Mouse (Mus musculus) midbrain, postnatal 0 days (tissue): ENCODE data around the gene Ngef. TPM values are rescaled to one million over a fixed set of nuclear protein-coding genes. Genes with fewer than 3 reads are reported as not detected.
"Not testable (repeated sequence)": the region's sequence is repeated elsewhere in the genome, so short reads cannot be mapped to it uniquely, and the experiment has no call there.

Source experiments
- ATAC-seq: fragments of 200-750 bp; cut with Nextera tagmentation; 2 replicates; pipeline ENCODE4 v1.8.0; 2017; ENCODE audit warnings: moderate number of reproducible peaks, mild to moderate bottlenecking, moderate TSS enrichment, moderate library complexity; ENCODE audit not compliant: low FRiP score
- DNase-seq: peaks from one replicate; pipeline ENCODE4 v3.0.0-alpha.2; 2015; ENCODE audit warnings: low spot score
- H3K27ac ChIP-seq: fragments of 300-500 bp; sonication (generic); 2 replicates; pipeline ENCODE4 v1.5.1; 2014; ENCODE audit warnings: low read depth, mild to moderate bottlenecking, low read length, mixed read lengths
- H3K27me3 ChIP-seq: fragments of 300-500 bp; sonication (generic); 2 replicates; pipeline ENCODE4 v1.6.1; 2014; ENCODE audit warnings: low read length, control low read depth, mixed read lengths; ENCODE audit not compliant: insufficient read depth
- H3K36me3 ChIP-seq: fragments of 300-500 bp; sonication (generic); 2 replicates; pipeline ENCODE4 v1.6.1; 2014; ENCODE audit warnings: low read length, control low read depth, mixed read lengths; ENCODE audit not compliant: insufficient read depth
- H3K4me1 ChIP-seq: fragments of 300-500 bp; sonication (generic); 2 replicates; pipeline ENCODE4 v1.6.1; 2014; ENCODE audit warnings: mild to moderate bottlenecking, control low read depth, antibody characterized with exemption, low read length, mixed read lengths; ENCODE audit not compliant: insufficient read depth
- H3K4me2 ChIP-seq: fragments of 300-500 bp; sonication (generic); 2 replicates; pipeline ENCODE4 v1.6.1; 2014; ENCODE audit warnings: low read depth, mild to moderate bottlenecking, low read length, mixed read lengths; ENCODE audit not compliant: poor library complexity, severe bottlenecking
- H3K4me3 ChIP-seq: fragments of 300-500 bp; sonication (generic); 2 replicates; pipeline ENCODE4 v1.5.1; 2014; ENCODE audit warnings: low read depth, mild to moderate bottlenecking, low read length, moderate library complexity
- H3K9ac ChIP-seq: fragments of 300-500 bp; sonication (generic); replicated peaks from 2 replicates; pipeline ENCODE4 v1.6.1; 2014; ENCODE audit warnings: mild to moderate bottlenecking, low read length, moderate library complexity, mixed read lengths; ENCODE audit not compliant: poor library complexity, severe bottlenecking
- H3K9me3 ChIP-seq: fragments of 300-500 bp; sonication (generic); 2 replicates; pipeline ENCODE4 v1.6.1; 2016; ENCODE audit warnings: low read length, control low read depth
- CTCF ChIP-seq: IDR thresholded peaks from 2 replicates; pipeline ENCODE4 v1.5.1; 2016; ENCODE audit warnings: antibody characterized with exemption, mild to moderate bottlenecking
- WGBS: fragments of 180-500 bp; shearing (Covaris S2); extraction: QIAGEN DNeasy Blood & Tissue Kit; methylation state at CpG from one replicate; pipeline ENCODE4 v1.1.7; 2014; 5-methylcytosine and 5-hydroxymethylcytosine counted together
- polyA plus RNA-seq: library from polyadenylated mRNA; unstranded; fragments of >200 nt; fragmentation: Nextera tagmentation; extraction: Ambion mirVana; gene quantifications from 2 replicates; pipeline ENCODE4 v1.2.1, GENCODE M21; 2015
- total RNA-seq: library from RNA; depleted of rRNA; stranded (reverse); fragments of >200 nt; gene quantifications from 2 replicates; pipeline ENCODE4 v1.2.3, GENCODE M21; 2014

The Ngef gene
- total and polyA plus RNA-seq, 2 experiments from 2014 or later = 45.7 to 55.4 TPM

GRCm38 (mm10) chr1:87471914-87472313 lies 101.8 kb downstream of the Ngef start:
- WGBS = 79% methylated on average over 7 of the region's 7 CpGs
- H3K9me3 ChIP-seq = no peaks in the 10 kb centered on the region
- no peak overlapping the region for H3K9ac ChIP-seq
- no peak overlapping the region for H3K27ac ChIP-seq
- no peaks in the 10 kb centered on the region for H3K27me3 ChIP-seq
- no peak for DNase-seq
- no peaks in the 10 kb centered on the region; the same call in 1 of the 2 replicates for H3K4me1 ChIP-seq
- no peak for TF ChIP-seq CTCF
- no peak for ATAC-seq
- no peak overlapping the region for H3K4me3 ChIP-seq
- peaks cover 1% of the 10 kb centered on the region; the same call in 1 of the 2 replicates for H3K36me3 ChIP-seq
- no peak overlapping the region for H3K4me2 ChIP-seq

GRCm38 (mm10) chr1:87469971-87470370 lies 103.7 kb downstream of the Ngef start, which contains the start of gene Snorc:
TSS of gene Snorc (plus strand) at chr1:87470271.
- H3K36me3 ChIP-seq, DNase-seq, ATAC-seq, H3K9me3 ChIP-seq, H3K4me1 ChIP-seq, H3K27ac ChIP-seq, H3K4me3 ChIP-seq, H3K4me2 ChIP-seq, H3K27me3 ChIP-seq, H3K9ac ChIP-seq: not testable (repeated sequence)
- WGBS = 38% methylated on average over 9 of the region's 10 CpGs

- Histone ChIP-seq H3K27me3 (no peaks in the 10 kb centered on the region), H3K4me1 (no peaks in the 10 kb centered on the region), H3K36me3 (no peaks in the 10 kb centered on the region), H3K4me2 (no peak overlapping the region), H3K9ac (no peak overlapping the region), H3K4me3 (no peak overlapping the region), H3K27ac (no peak overlapping the region), H3K9me3 (no peaks in the 10 kb centered on the region)
- peak; percentile 65 for TF ChIP-seq CTCF
- DNase-seq = peak; percentile 57
- 73% methylated on average over 6 of the region's 6 CpGs for WGBS
- ATAC-seq = no peak
Observed at GRCm38 (mm10) chr1:87468321-87468720, 105.3 kb downstream of the Ngef start.

- no peak for TF ChIP-seq CTCF
- ATAC-seq (no peak), DNase-seq (no peak)
- Histone ChIP-seq H3K4me3 (no peak overlapping the region), H3K27ac (no peak overlapping the region), H3K36me3 (no peaks in the 10 kb centered on the region), H3K27me3 (no peaks in the 10 kb centered on the region), H3K9me3 (no peaks in the 10 kb centered on the region), H3K9ac (no peak overlapping the region), H3K4me2 (no peak overlapping the region), H3K4me1 (no peaks in the 10 kb centered on the region)
- WGBS = 86% methylated on average over 9 of the region's 9 CpGs
Observed at GRCm38 (mm10) chr1:87467469-87467868, 106.2 kb downstream of the Ngef start.

GRCm38 (mm10) chr1:87459856-87460255 lies 113.8 kb downstream of the Ngef start:
- not testable (repeated sequence) for H3K4me2 ChIP-seq, H3K9me3 ChIP-seq, H3K36me3 ChIP-seq, ATAC-seq, H3K4me1 ChIP-seq, H3K4me3 ChIP-seq, H3K27ac ChIP-seq, H3K9ac ChIP-seq, DNase-seq, H3K27me3 ChIP-seq
- 88% methylated on average over 5 of the region's 7 CpGs for WGBS

GRCm38 (mm10) chr1:87458045-87458444 lies 115.6 kb downstream of the Ngef start:
- Histone ChIP-seq H3K36me3 (no peaks in the 10 kb centered on the region), H3K9me3 (no peaks in the 10 kb centered on the region), H3K4me3 (no peak overlapping the region), H3K27me3 (no peaks in the 10 kb centered on the region), H3K4me1 (no peaks in the 10 kb centered on the region), H3K9ac (no peak overlapping the region), H3K27ac (no peak overlapping the region), H3K4me2 (no peak overlapping the region)
- no peak for TF ChIP-seq CTCF
- DNase-seq (peak; percentile 65), ATAC-seq (no peak)
- 65% methylated on average over 4 of the region's 4 CpGs for WGBS
